Mouse (Mus musculus): ENCODE data around the gene Mxd4.

Gene Mxd4

DNA sequence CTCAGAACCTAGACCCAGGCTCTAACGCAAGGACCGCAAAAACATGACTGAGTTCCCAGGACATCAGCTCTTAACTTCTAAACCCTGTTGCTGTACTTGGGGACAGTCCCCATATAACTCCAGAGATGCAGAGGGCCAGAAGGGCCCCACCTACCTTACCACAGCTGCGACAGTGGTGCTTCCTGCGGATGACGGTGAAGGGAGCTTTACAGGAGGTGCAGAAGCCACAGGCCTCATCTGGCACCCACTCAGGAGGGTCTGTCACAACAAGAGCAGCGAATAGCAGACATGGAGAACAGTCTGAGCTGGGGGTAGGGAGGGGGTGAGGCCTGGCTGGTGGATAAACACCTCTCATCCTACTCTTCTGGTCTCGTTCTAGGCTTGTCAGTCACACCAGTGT lies 8.9 kb upstream of the Mxd4 start:
- no peak for DNase-seq

GRCm38 (mm10) chr5:34195786-34196185 lies 8.3 kb upstream of the Mxd4 start:
- DNase-seq: no peak

DNA sequence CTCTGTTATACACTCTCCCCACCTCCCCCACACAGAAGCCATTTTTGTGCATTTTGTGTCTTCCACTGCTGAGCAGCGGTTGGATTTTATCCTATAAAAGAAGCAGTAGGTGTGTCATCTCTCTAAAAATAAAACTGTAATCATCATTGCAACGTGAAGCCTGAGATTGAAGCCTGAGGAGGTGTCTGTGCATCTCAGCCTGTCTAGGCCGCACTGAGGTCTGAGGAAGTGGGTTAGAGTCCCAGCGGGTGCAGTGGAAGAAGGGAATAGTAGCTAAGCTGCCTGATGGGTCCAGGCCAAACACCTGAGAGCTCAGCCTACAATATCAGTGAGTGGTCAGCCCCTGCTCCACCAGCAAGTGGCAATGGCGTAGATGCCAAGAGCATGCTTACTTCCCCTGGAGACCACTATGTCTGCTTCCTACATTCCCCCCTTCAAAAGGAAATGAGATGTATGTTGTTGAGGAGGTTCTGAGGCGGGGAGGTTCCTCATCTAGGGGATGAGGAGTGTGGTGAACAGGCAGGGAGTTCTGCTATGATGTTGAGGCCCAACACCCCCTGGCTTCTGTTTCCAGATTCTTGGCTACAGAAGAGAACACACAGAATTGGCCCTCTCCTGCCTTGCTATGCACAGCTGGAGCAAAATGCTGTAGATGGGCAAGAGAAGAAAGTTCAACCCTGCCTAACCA lies 7.6 kb upstream of the Mxd4 start:
- no peak for DNase-seq

- no peak for DNase-seq
Observed at GRCm38 (mm10) chr5:34194426-34194825, 6.9 kb upstream of the Mxd4 start.

DNA sequence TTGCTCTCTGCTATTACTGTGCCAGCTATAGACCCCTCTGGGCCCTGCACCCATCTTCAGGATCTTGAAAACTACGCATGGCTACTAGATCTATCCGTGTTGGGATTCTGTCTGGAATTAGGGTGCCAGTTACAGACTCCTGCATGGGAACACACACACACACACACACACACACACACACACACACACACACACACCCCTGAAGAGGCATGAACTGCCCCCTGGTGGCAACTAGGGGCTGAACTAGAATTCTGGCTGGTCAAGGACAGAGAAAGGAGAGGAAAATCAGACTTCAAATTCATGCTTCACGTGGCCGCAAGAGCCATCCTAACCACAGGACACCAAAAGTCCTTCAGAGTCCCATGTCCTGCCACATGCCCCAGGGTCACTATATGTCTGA lies 4.3 kb upstream of the Mxd4 start:
- no peak for DNase-seq

DNA sequence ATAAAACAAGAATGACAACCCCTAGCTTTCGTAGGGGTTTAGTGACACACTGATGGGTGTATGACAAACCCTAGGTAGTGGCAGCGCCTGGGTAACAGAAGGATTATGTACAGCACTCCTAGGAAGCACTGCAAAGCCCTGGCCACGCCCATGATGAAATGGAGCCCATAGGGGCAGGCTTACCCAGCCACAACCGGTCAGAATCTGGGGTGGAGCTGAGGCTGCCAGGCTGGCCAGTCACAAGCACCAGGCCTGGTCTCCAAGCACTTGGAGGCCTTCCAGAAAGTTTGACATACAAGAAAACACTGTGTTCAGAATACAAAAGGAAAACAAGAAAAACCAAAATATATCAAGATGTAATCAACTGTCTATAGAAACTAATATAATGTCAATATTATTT lies 3.5 kb upstream of the Mxd4 start:
- DNase-seq: no peak

- no peak for DNase-seq
Observed at GRCm38 (mm10) chr5:34189521-34189920, 2.0 kb upstream of the Mxd4 start.

GRCm38 (mm10) chr5:34188856-34189255 lies 1.3 kb upstream of the Mxd4 start:
- no peak for DNase-seq

GRCm38 (mm10) chr5:34186961-34187391 lies 544 bp downstream of the Mxd4 start:
- peak; percentile 55 for DNase-seq

- no peak for DNase-seq
Observed at GRCm38 (mm10) chr5:34186391-34186790, 1.1 kb downstream of the Mxd4 start.

GRCm38 (mm10) chr5:34185791-34186190 lies 1.7 kb downstream of the Mxd4 start:
- peak; percentile 14 for DNase-seq

GRCm38 (mm10) chr5:34185051-34185580 lies 2.4 kb downstream of the Mxd4 start:
- DNase-seq: peak; percentile 6

- DNase-seq: peak; percentile 16
Observed at GRCm38 (mm10) chr5:34183976-34184375, 3.5 kb downstream of the Mxd4 start.

DNA sequence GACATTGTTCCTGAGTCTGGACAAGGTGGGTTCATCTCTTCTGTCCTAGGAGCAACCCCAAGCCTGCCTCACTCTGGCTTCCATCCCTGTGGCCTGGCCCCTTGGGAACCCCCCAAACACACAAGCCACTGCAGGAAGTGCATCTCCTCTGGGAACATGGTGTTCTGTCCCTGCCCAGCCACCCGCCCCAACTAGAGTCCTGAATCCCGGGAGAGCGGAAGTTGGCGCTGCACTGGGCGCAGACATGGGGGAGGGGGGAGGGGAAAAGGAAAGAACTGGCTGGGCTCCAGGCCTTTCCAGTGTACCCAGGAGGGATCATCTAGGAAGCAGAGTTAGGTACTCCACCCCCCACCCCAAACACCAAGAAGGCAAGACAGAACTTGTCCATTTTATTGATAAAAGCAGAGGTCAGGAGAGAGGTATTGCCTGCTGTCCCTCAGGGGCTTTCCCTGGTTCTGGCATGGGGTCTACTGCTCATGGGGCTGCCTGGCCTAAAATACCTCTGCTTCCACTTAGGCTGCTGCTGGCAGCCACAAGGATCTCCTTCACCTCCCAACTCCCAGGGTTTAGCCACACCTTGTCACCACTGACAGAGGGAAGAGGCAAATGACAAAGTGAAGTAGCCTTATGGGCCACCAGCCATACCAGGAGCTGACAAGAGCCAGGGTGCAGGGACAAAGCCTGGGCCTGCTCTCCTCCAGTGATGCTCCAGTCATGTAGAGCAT lies 4.2 kb downstream of the Mxd4 start:
- DNase-seq: peak; percentile 17

DNA sequence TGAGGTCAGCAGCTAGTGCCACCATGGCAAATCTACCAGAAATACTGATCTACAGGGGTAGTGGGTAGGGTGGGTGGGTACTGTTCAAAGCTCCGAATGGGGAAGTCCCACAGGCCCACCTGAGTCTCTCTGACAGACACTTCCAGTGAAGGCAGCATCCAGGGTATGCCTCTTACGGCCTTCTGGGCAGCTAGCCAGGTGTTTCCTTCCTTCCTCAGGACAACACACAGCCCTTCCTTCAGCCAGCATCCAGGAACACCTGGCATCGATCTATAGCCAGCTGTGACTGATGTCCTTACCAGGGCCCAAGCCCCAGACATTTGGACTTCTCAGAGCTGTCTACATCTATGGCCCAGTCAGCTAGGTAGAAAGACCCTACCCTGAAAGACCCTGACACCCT lies 5.0 kb downstream of the Mxd4 start:
- DNase-seq: peak; percentile 26

DNA sequence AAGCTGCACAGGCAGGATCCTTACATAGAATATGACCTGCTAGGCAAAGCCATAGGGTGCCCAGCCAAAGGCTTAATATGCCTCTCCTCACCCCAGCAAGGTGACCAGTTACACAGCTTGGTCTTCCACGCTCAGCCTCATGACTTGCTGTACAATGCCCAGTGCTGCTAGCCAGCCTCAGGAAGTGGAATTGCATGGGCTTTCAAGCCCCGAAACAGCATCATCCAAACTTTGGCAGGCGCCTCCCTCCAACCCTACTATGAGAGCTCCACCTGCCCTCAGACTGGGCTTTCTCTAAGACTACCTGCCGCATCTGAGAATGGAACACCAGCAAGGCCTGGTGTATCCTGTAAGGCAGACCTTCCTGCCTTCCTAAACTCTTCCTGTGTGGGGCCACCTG lies 9.7 kb downstream of the Mxd4 start:
- DNase-seq: peak; percentile 12

DNA sequence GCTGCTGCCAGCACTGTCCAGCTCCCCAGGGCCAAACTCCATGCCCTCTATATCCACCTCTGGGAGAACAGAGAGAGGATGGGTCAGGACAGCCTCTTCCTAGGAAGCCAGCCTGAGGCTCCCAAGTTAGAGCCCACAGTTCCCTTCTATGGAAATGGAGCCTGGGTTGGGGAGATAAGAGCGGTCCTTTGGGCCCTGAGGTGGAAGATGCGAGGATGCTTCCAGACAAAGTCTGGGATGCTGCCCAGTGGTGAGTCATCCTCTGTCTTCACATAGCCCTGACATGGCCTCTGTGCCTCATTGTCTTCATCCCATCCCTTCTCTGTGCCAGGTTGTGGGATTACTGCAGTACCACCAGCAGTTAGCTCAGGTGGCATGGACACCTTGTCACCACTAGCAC lies 10.4 kb downstream of the Mxd4 start:
- DNase-seq: peak; percentile 56

- peak; percentile 36 for DNase-seq
Observed at GRCm38 (mm10) chr5:34176691-34177090, 10.8 kb downstream of the Mxd4 start.

DNA sequence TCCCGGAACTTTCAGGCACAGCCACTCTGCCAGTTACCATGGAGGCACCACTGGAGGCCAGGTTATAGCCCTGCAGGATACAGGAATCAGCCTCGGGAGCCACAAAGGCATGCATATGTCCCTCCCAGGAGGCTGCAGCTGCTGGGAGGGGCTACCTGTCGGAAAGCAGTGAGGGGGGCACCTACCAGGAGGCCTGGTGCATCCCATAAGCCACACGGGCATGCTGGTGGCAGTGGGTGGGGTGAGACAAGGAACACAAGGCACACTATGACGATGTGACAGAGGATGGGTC lies 12.2 kb downstream of the Mxd4 start:
- peak; percentile 37 for DNase-seq

DNA sequence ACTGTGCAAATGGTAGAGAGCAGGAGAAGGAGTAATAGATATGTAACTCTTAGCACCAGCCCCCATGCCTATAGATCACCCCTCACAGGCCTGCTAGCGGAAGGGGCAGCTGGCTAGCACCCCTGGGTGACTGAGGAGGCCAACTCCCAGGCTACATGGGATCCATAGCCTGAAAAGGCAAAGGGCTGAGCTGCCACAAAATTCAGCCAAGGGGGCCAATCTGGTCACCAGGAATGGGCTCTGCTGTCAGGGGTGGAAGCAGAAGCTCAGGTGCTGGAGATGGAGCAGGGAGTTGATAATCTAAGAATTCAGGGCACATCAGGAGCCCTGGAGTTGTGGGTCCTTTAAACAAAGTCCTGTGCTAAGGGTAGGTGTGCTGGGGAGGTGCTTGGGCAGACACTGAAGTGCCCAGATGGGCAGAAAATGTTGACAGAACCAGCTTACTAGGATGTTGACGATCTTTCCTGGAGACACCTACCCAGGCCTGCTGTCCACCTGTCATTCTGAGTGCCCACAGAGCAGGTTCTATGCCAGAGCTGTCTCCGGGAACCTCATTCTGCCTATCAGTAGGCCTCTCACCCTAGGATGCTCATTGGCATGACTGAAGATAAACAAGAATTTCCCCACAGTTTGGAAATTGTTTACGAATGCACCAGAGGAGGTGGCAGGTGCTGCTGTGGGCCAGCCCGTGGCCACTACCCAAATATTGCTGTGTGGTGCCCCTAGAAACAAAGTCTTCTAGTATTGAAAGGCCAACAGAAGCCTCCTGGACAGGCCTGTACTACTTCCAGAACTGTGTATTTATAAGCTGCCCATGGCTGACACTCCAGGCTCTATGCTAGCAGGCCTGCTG lies 12.7 kb downstream of the Mxd4 start:
- DNase-seq: peak; percentile 25

GRCm38 (mm10) chr5:34174021-34174420 lies 13.5 kb downstream of the Mxd4 start:
- DNase-seq: peak; percentile 28

DNA sequence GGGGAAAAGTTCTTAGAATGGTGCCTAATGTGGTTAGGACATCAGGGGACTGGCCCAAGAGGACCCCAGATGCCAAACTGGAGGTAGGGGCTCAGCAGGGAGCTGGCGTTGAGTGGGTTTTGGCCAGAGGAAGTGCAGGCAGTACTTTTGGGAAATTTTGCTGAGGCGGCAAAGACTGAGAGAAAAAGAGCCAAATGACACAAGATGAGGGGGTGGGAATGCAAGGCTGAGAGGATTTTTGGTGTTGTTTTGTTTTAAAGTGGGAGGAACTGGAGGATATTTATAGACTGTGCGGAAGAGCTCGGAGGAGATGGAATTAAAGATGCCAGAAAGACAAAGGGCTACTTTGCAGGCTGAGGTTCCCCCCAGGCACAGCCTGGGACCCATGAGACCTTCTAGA lies 16.8 kb downstream of the Mxd4 start:
- peak; percentile 31 for DNase-seq

DNA sequence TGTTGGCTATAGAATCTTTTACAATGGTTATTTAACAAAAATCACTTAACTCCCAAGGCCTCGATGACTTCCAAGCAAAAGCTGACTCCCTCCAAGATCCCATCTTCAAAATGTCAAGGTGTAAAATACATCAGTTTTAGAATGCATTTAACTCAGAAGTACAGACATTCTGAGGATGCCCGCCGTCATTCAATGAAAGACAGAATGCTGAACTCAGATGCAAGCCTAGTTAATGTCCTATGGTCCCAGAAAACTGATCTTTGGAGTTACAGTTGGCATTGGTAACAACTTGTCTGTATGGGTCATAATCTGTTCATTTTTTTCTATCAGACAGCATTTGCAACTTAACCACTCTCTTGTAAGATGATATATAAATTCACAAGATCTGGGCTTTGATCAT lies 17.6 kb downstream of the Mxd4 start:
- DNase-seq: no peak

Data from cerebellum, adult 11 months (tissue).